Mouse (Mus musculus): Measurements from ENCODE around the gene Tbc1d5.

Tbc1d5 gene

GRCm38 (mm10) chr17:51179195-51179953 lies at the start of gene Tbc1d5:
Tbc1d5 (minus strand) TSS chr17:51179352.
- DNase-seq (ENCODE audit: low spot score) = peak; percentile 89

DNA sequence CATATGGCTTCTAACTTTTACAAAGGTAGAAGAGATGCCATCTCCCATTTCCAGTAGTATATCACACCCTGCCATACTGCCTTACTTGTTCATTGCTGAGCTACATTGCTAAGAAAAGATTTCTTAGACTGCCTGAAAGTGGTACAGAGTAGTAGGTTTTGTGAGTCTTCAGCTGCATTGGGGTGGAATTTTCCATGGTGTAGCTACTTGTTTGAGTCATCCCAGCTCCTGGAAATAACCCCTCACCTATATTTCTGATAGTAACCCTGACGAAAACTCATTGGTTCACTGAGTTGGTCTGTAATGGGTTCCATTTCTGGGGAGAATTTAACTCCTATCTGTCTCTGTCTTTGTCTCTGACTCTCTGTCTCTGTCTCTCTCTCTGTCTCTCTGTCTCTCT lies 46.9 kb upstream of the Tbc1d5 start:
- no peak for DNase-seq (ENCODE audit: low spot score)

DNA sequence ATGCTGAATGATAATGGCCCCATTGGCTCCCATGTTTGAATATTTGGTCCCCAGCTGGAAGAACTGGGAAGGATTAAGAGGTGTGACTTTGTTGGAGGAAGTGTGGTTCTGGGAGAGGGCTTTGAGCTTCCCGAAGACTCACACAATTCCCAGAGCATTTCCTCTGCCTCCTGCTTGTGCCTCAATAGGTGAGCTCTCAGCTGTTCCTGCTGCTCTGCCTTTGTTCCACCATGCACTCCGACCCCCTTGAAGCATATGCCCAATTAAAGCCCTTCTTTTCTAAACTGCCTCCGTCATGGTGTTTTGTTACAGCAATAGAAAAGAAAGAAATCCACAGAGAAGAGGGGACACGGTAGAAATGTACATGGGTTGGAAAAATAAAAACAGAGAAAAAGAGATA lies 44.0 kb upstream of the Tbc1d5 start:
- DNase-seq (ENCODE audit: low spot score) = peak; percentile 6

DNA sequence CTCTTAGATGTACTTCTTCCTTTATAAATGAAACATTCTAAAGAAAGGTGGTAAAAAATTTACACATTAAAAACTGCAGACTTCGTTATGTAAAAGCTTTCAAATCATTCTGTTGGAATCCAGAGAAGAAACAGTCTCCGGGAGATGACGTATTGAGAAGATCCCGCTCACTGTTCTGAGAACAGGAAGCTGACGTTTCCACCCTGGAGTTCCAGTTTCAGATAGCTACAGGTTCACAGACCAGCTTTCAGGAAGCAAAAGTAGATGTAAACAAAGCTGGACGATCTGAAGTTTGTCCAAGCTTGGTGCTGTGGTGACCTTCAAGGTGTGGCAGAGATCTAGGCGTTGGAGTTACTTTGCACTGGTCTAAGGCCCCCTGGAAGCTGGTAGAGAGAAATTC lies 41.9 kb upstream of the Tbc1d5 start:
- DNase-seq (ENCODE audit: low spot score) = no peak

DNA sequence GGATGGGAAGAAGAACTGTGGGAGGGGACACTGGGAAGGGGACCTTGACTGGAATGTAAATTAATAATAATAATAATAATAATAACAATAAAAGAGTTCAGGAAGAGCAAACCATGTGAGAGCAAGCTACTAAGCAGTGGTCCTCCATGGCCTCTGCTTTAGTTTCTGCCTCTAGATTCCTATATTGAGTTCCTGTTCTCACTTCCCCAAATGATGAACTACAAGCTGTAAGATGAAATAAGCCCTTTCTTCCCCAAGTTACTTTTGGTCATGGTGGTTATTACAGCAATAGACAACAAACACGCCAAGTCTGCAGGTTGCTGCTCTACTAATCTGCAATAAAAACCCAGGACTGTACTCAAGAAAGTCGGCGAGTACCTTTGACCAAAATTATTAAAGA lies 40.7 kb upstream of the Tbc1d5 start:
- no peak for DNase-seq (ENCODE audit: low spot score)

DNA sequence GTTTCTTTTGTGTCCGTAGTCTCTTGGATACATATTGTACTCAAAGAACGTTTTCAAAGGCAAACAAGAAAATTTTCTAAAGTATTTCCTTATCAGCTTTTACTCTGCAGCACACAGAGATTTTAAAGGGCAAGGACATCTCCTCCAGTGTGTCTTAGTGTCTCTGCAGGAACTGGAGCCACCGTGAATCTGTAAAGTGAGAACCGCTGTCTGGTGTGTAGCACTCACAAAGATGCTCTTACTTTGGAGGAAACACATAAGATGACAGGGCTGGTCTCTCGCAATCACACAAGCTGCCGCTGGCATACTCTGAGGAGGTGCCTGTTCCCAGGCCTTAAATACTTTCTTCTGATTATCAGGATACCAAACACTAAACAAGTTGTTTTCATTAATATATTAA lies 37.3 kb upstream of the Tbc1d5 start:
- no peak for DNase-seq (ENCODE audit: low spot score)

GRCm38 (mm10) chr17:51209565-51209964 lies 30.4 kb upstream of the Tbc1d5 start:
- no peak for DNase-seq (ENCODE audit: low spot score)

DNA sequence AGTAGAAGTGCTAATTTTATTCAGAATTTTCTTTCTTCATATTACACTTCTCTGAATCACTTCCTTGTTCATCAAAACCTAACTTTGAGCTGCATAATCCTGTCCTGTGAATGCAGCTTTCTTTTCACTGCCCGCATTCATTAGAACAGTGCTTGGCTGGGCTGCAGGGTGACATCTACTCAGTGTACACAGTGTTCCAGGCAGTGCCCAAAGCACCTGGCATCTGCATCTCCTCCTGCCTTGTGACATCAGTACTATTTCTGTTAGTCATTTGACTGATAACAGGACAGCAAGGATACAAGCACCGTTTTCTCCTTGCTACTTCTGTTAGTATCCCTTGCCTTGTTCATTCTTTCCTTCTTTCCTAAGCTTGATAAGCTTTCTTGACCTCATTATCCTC lies 25.5 kb upstream of the Tbc1d5 start:
- DNase-seq (ENCODE audit: low spot score) = no peak

- DNase-seq (ENCODE audit: low spot score) = no peak
These were observed 16.4 kb upstream of the Tbc1d5 start for GRCm38 (mm10) chr17:51195561-51195960.

GRCm38 (mm10) chr17:51194787-51195186 lies 15.6 kb upstream of the Tbc1d5 start:
- no peak for DNase-seq (ENCODE audit: low spot score)

DNA sequence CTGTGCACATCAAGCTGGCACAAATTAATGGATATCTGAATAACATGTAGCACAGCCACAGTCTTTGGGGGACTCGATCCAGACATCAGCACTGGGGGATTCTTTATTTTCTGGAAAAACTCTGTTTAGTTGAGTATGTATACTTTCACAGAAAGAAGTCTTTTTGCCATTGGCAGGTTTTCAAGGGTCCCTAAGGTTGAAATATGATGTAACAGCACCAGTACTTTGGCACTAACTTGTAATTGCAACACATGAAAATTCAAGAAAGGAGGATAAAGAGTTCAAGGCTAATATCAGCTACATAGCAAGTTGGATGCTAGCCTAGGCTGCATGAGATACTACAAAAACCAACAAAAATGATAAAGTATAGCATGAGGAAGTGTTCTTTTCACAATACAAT lies 12.2 kb upstream of the Tbc1d5 start:
- no peak for DNase-seq (ENCODE audit: low spot score)

- no peak for DNase-seq (ENCODE audit: low spot score)
These were observed 3.6 kb upstream of the Tbc1d5 start for GRCm38 (mm10) chr17:51182715-51183114.

GRCm38 (mm10) chr17:51178491-51179194 lies 509 bp downstream of the Tbc1d5 start:
- DNase-seq (ENCODE audit: low spot score) = peak; percentile 79

DNA sequence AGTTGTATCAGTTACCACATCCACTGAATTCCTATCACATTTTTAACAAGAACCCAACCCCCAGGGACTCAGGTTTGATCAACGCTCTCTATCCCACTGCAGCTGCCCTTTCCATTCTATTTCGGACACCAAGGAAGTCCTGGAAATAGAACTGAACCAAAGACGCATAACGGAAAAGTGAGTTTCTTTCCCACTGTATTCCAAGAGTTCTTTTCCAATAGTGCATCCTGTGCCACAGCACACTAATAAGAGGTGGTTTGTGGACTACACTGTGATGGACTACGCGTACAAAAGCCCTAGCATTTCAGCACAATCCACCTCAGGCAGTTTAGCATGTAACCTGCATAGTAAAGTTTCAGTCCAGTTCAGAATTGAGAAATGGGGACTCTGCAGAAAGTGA lies 1.2 kb downstream of the Tbc1d5 start:
- DNase-seq (ENCODE audit: low spot score) = no peak

GRCm38 (mm10) chr17:51172332-51172731 lies 6.8 kb downstream of the Tbc1d5 start:
- no peak for DNase-seq (ENCODE audit: low spot score)

DNA sequence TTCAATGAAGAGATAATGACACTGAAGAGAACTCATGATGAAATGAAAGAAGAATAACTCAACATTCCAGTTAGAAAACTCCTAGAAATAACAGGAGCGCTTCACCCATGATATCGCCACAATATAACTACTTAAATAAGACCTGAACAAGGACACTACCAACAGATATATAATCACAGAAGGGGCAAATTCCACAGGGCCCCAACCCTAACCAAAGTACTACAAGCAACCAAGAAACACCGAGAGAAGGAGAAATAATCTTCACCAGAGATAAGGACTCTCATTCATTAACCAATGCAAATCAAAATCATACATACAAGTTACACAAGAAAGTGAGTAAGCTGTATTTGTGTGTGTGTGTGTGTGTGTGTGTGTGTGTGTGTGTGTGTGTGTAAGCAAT lies 7.6 kb downstream of the Tbc1d5 start:
- no peak for DNase-seq (ENCODE audit: low spot score)

GRCm38 (mm10) chr17:51169911-51170310 lies 9.2 kb downstream of the Tbc1d5 start:
- DNase-seq (ENCODE audit: low spot score) = no peak

DNA sequence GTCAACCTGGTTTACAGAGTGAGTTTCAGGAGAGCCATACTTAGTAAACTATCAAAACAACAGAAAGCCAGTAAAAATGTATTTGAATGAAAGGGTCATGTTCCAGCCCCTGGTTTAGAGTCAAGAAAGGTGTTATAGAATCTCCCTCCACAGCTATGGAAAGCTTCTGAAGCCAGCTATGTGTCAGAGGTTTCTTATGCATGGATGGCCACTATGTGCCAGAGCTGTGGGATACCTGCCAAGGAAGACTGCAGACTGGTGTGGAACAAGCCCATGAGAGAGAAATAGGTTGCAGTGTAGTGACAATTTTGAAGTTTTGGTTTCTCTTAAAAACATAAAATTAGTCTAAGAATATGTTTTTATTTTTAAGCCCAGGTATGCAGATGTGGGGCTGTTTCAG lies 16.8 kb downstream of the Tbc1d5 start:
- DNase-seq (ENCODE audit: low spot score) = no peak

DNA sequence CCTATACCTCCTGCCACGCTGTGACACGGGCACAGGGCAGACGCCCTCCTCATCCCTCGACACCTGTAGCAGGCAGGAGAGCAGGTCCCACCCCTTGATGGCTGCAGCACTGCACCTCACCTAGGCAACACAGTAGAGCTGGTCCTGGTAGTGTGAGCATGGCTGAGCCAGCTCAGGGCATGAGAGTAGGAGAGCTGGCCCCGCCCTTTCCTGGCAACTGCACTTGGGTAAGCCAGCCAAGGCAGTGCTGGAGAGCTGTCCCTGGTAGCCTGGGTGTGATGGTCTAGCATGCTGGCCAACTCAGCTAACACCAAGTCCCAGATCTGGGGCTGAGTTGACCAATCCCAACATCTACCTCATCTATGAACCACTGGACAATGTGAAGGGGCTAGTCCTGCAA lies 19.9 kb downstream of the Tbc1d5 start:
- no peak for DNase-seq (ENCODE audit: low spot score)

DNA sequence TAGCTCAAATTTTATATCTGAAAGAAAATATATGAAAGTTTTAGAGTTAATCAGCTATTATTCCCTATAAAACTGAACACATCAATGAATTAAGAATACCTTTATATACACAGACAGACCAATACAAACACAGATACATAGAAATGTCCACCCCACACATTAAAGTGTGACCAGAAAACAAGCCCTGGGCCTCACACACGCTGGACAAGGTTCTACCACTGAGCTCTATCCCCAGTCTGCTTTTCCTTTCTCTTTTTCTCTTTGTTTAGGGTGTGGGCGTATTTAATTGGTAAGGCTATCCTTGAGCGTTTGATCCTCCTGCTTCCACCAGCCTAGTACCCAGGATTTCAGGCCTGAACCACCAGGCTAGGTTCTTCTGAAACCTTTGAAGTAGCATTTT lies 28.2 kb downstream of the Tbc1d5 start:
- DNase-seq (ENCODE audit: low spot score) = peak; percentile 24

- no peak for DNase-seq (ENCODE audit: low spot score)
These were observed 34.2 kb downstream of the Tbc1d5 start for GRCm38 (mm10) chr17:51144983-51145382.

DNA sequence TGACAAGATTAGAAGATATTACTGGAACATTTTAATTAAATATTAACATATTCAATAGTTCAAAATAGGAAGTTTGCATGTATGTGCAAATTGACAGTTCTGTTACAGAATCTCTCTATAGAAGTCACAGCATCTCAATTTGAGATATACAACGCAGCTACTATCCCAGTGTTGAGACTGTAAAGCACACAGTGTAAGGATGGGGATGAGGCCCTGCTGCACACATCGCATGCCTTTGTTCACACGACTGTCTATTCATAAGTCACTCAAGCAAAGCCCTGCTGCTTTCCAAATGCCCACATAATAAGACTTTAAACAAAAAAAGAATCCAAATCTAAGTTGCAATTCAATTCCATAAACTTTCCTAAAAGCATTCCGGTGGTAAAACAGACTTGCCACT lies 37.1 kb downstream of the Tbc1d5 start:
- no peak for DNase-seq (ENCODE audit: low spot score)

GRCm38 (mm10) chr17:51111194-51111593 lies 68.0 kb downstream of the Tbc1d5 start:
- peak; percentile 61 for DNase-seq (ENCODE audit: low spot score)

- no peak for DNase-seq (ENCODE audit: low spot score)
These were observed 74.9 kb downstream of the Tbc1d5 start for GRCm38 (mm10) chr17:51104294-51104693.
